ENCODE assay signal across 8 mouse cellular contexts in genomic region chrX:162902040-162902734, GRCm38 (mm10). TPM values are rescaled to one million over a fixed set of nuclear protein-coding genes. Genes with fewer than 3 reads are reported as not detected.
DNase-seq lines count a peak whose midpoint lies in the region; ATAC-seq and TF ChIP-seq lines count a peak whose summit lies in the region.

No protein-coding gene starts in this region.

- peak overlapping the region; percentile 79 for H3K27ac ChIP-seq in embryonic facial prominence, embryonic 14.5 days (replicated peaks; ENCODE audit: low read depth, low read length)
- H3K27ac ChIP-seq in heart, embryonic 12.5 days (ENCODE audit: poor library complexity, severe bottlenecking): peak overlapping the region; percentile 71
- H3K27ac ChIP-seq in kidney, embryonic 15.5 days: peak overlapping the region; percentile 89
- H3K27ac ChIP-seq in liver, adult 2 months (replicated peaks; ENCODE audit: insufficient read depth, low read depth, low read length): peak overlapping the region; percentile 25
- peak overlapping the region; percentile 75 for H3K27ac ChIP-seq in midbrain, postnatal 0 days (ENCODE audit: low read depth, low read length)

- H3K9me3 ChIP-seq in embryonic facial prominence, embryonic 14.5 days (ENCODE audit: control insufficient read depth, low read length): no peaks in the 10 kb centered on the region
- no peaks in the 10 kb centered on the region for H3K9me3 ChIP-seq in heart, embryonic 12.5 days (replicated peaks)
- no peaks in the 10 kb centered on the region for H3K9me3 ChIP-seq in kidney, embryonic 15.5 days (replicated peaks)
- H3K9me3 ChIP-seq in midbrain, postnatal 0 days (ENCODE audit: low read length): no peaks in the 10 kb centered on the region

- 0 out of 2 replicates have a peak, but pooled peaks have one; percentile 14 for TF ChIP-seq POLR2A in liver, adult 2 months (IDR thresholded peaks at IDR 0.05; ENCODE audit: extremely low read depth, insufficient read depth, low read length)

- H3K4me1 ChIP-seq in embryonic facial prominence, embryonic 14.5 days (ENCODE audit: control insufficient read depth, insufficient read depth, low read length): 0 out of 2 replicates have a peak, but pooled peaks cover 3% of the 10 kb centered on the region
- H3K4me1 ChIP-seq in heart, embryonic 12.5 days (replicated peaks): no peaks in the 10 kb centered on the region
- no peaks in the 10 kb centered on the region for H3K4me1 ChIP-seq in kidney, embryonic 15.5 days
- no peaks in the 10 kb centered on the region for H3K4me1 ChIP-seq in liver, adult 2 months (ENCODE audit: control insufficient read depth, insufficient read depth, low read length)
- H3K4me1 ChIP-seq in midbrain, postnatal 0 days (ENCODE audit: insufficient read depth, low read length): no peaks in the 10 kb centered on the region

- H3K4me2 ChIP-seq in embryonic facial prominence, embryonic 14.5 days (ENCODE audit: low read depth, low read length): peak overlapping the region; percentile 64
- peak overlapping the region; percentile 72 for H3K4me2 ChIP-seq in heart, embryonic 12.5 days
- peak overlapping the region; percentile 68 for H3K4me2 ChIP-seq in kidney, embryonic 15.5 days
- H3K4me2 ChIP-seq in midbrain, postnatal 0 days (ENCODE audit: low read depth, low read length, poor library complexity, severe bottlenecking): peak overlapping the region; percentile 73

- peak overlapping the region; percentile 73 for H3K9ac ChIP-seq in embryonic facial prominence, embryonic 14.5 days (ENCODE audit: low read depth, low read length)
- peak overlapping the region; percentile 78 for H3K9ac ChIP-seq in heart, embryonic 12.5 days
- H3K9ac ChIP-seq in kidney, embryonic 15.5 days: peak overlapping the region; percentile 60
- peak overlapping the region; percentile 68 for H3K9ac ChIP-seq in liver, adult 2 months (ENCODE audit: low read depth, low read length)
- peak overlapping the region; percentile 69 for H3K9ac ChIP-seq in midbrain, postnatal 0 days (replicated peaks; ENCODE audit: low read length, poor library complexity, severe bottlenecking)

- peak overlapping the region; percentile 61 for H3K4me3 ChIP-seq in embryonic facial prominence, embryonic 14.5 days (ENCODE audit: low read depth, low read length)
- H3K4me3 ChIP-seq in heart, embryonic 12.5 days: peak overlapping the region; percentile 71
- peak overlapping the region; percentile 62 for H3K4me3 ChIP-seq in kidney, embryonic 15.5 days (replicated peaks)
- peak overlapping the region; percentile 70 for H3K4me3 ChIP-seq in liver, adult 2 months (ENCODE audit: insufficient read depth, low read depth, low read length)
- H3K4me3 ChIP-seq in midbrain, postnatal 0 days (ENCODE audit: low read depth, low read length): peak overlapping the region; percentile 53

- 0 out of 2 replicates have a peak, but pooled peaks have one; percentile 2 for TF ChIP-seq CTCF in liver, adult 2 months (IDR thresholded peaks at IDR 0.05; ENCODE audit: low read depth, low read length)
- TF ChIP-seq CTCF in midbrain, postnatal 0 days (IDR thresholded peaks at IDR 0.05): peak; percentile 37

- H3K27me3 ChIP-seq in embryonic facial prominence, embryonic 14.5 days (replicated peaks; ENCODE audit: control insufficient read depth, insufficient read depth, low read length): no peaks in the 10 kb centered on the region
- no peaks in the 10 kb centered on the region for H3K27me3 ChIP-seq in heart, embryonic 12.5 days (replicated peaks)
- H3K27me3 ChIP-seq in kidney, embryonic 15.5 days: peaks cover 8% of the 10 kb centered on the region; the same call in 1 of the 2 replicates
- H3K27me3 ChIP-seq in liver, adult 2 months (ENCODE audit: control insufficient read depth, insufficient read depth, low read length): no peaks in the 10 kb centered on the region
- H3K27me3 ChIP-seq in midbrain, postnatal 0 days (ENCODE audit: insufficient read depth, low read length): no peaks in the 10 kb centered on the region

- WGBS in embryonic facial prominence, embryonic 14.5 days: 32% methylated on average over 26 of the region's 29 CpGs
- WGBS in heart, embryonic 12.5 days: 23% methylated on average over 29 of the region's 29 CpGs
- WGBS in kidney, embryonic 15.5 days: 32% methylated on average over 29 of the region's 29 CpGs
- 2% methylated on average over 29 of the region's 29 CpGs for WGBS in liver, adult 2 months
- WGBS in midbrain, postnatal 0 days: 25% methylated on average over 29 of the region's 29 CpGs

- H3K79me2 ChIP-seq in liver, adult 2 months (ENCODE audit: control insufficient read depth, insufficient read depth, low read length): no peaks in the 10 kb centered on the region

- peak; percentile 83 to 88 for DNase-seq in B cell, adult 2 months
- peak; percentile 17 for DNase-seq in adrenal gland, postnatal 25 days
- DNase-seq in embryonic facial prominence, embryonic 14.5 days (ENCODE audit: low spot score): peak; percentile 22
- peak; percentile 44 for DNase-seq in liver, adult 2 months (ENCODE audit: extremely low read depth, low read depth, low spot score)
- peak; percentile 15 for DNase-seq in midbrain, postnatal 0 days (ENCODE audit: low spot score)
- DNase-seq in spleen, postnatal 14 days (ENCODE audit: low spot score in 2 of 2): peak; percentile 18 to 44

- ATAC-seq in embryonic facial prominence, embryonic 14.5 days (ENCODE audit: low read depth): peak; percentile 66
- ATAC-seq in heart, embryonic 12.5 days (ENCODE audit: insufficient number of reproducible peaks, low FRiP score): peak; percentile 84
- peak; percentile 82 for ATAC-seq in kidney, embryonic 15.5 days (replicated peaks; ENCODE audit: low FRiP score)
- peak; percentile 83 for ATAC-seq in midbrain, postnatal 0 days (ENCODE audit: low FRiP score)

- H3K36me3 ChIP-seq in embryonic facial prominence, embryonic 14.5 days (ENCODE audit: control insufficient read depth, insufficient read depth, low read length): no peaks in the 10 kb centered on the region
- 0 out of 2 replicates have a peak, but pooled peaks cover 2% of the 10 kb centered on the region for H3K36me3 ChIP-seq in heart, embryonic 12.5 days
- no peaks in the 10 kb centered on the region for H3K36me3 ChIP-seq in kidney, embryonic 15.5 days
- no peaks in the 10 kb centered on the region for H3K36me3 ChIP-seq in liver, adult 2 months (ENCODE audit: control insufficient read depth, insufficient read depth, low read length)
- no peaks in the 10 kb centered on the region for H3K36me3 ChIP-seq in midbrain, postnatal 0 days (ENCODE audit: insufficient read depth, low read length)

RNA-seq across cellular contexts. Expression of gene Ctps2, which starts 1.1 kb away (rescaled TPM):
- 77.1 and 107 TPM in 2 replicates for total RNA-seq in adrenal gland, postnatal 25 days (2021)
- 77.7 and 99.7 TPM in 2 replicates for polyA plus RNA-seq in embryonic facial prominence, embryonic 14.5 days (2014; fragmentation: Nextera tagmentation; extraction: Ambion mirVana)
- polyA plus RNA-seq in heart, embryonic 12.5 days (2016; fragmentation: Nextera tagmentation; extraction: Ambion mirVana): 59.7 and 60.3 TPM in 2 replicates
- 92.1 and 93.8 TPM in 2 replicates for polyA plus RNA-seq in kidney, embryonic 15.5 days (2015; fragmentation: Nextera tagmentation; extraction: Ambion mirVana)
- total RNA-seq in liver, adult 2 months (2014; rRNA removed): 14.0 and 15.5 TPM in 2 replicates
- 3.8 and 4.2 TPM in 2 replicates for polyA plus RNA-seq in liver, adult 2 months (2012; rRNA removed)
- total RNA-seq in midbrain, postnatal 0 days (2014; rRNA removed): 58.8 and 73.0 TPM in 2 replicates
- 80.6 and 85.4 TPM in 2 replicates for polyA plus RNA-seq in midbrain, postnatal 0 days (2015; fragmentation: Nextera tagmentation; extraction: Ambion mirVana)

RNA-seq across cellular contexts. Expression of gene Syap1, which starts 13.9 kb away (rescaled TPM):
- total RNA-seq in adrenal gland, postnatal 25 days (2021): 81.9 and 85.0 TPM in 2 replicates
- 50.3 and 51.4 TPM in 2 replicates for polyA plus RNA-seq in embryonic facial prominence, embryonic 14.5 days (2014; fragmentation: Nextera tagmentation; extraction: Ambion mirVana)
- polyA plus RNA-seq in heart, embryonic 12.5 days (2016; fragmentation: Nextera tagmentation; extraction: Ambion mirVana): 30.6 and 32.4 TPM in 2 replicates
- polyA plus RNA-seq in kidney, embryonic 15.5 days (2015; fragmentation: Nextera tagmentation; extraction: Ambion mirVana): 41.4 and 44.1 TPM in 2 replicates
- 33.8 and 43.1 TPM in 2 replicates for total RNA-seq in liver, adult 2 months (2014; rRNA removed)
- polyA plus RNA-seq in liver, adult 2 months (2012; rRNA removed): 7.2 and 9.6 TPM in 2 replicates
- total RNA-seq in midbrain, postnatal 0 days (2014; rRNA removed): 36.1 and 38.1 TPM in 2 replicates
- polyA plus RNA-seq in midbrain, postnatal 0 days (2015; fragmentation: Nextera tagmentation; extraction: Ambion mirVana): 39.5 and 44.0 TPM in 2 replicates

Comparison
In these comparisons a context has a peak if more than half of its experiments do, and no peak if none do; other contexts are left out.
1. Peak in every context shown above with its lines: DNase-seq, ATAC-seq, H3K4me3 ChIP-seq and H3K27ac ChIP-seq.
2. DNase-seq: peak in every context shown above with its lines; median percentile 86 in B cell, adult 2 months; 44 in liver, adult 2 months; 31 in spleen, postnatal 14 days; 22 in embryonic facial prominence, embryonic 14.5 days; 17 in adrenal gland, postnatal 25 days; 15 in midbrain, postnatal 0 days.
3. H3K27ac ChIP-seq: peak in every context shown above with its lines; median percentile 89 in kidney, embryonic 15.5 days; 79 in embryonic facial prominence, embryonic 14.5 days; 75 in midbrain, postnatal 0 days; 71 in heart, embryonic 12.5 days; 25 in liver, adult 2 months.
4. RNA of gene Ctps2, which starts 1.1 kb away (polyA plus RNA-seq): 92.1 to 93.8 TPM in kidney, embryonic 15.5 days, 80.6 to 85.4 TPM in midbrain, postnatal 0 days, 77.7 to 99.7 TPM in embryonic facial prominence, embryonic 14.5 days and 59.7 to 60.3 TPM in heart, embryonic 12.5 days; 3.8 to 4.2 TPM in liver, adult 2 months; every median in the first group is over 10 times any median in the second.